Comparison of ENCODE assay signal across 7 mouse cellular contexts in genomic region chr10:102449449-102449848, GRCm38 (mm10). TPM values are rescaled to one million over a fixed set of nuclear protein-coding genes. Genes with fewer than 3 reads are reported as not detected.
DNase-seq lines count a peak whose midpoint lies in the region; ATAC-seq and TF ChIP-seq lines count a peak whose summit lies in the region.

No protein-coding gene starts in this region.

- no peak overlapping the region for H3K4me2 ChIP-seq in kidney, embryonic 16.5 days (replicated peaks; ENCODE audit: low read depth, low read length)
- H3K4me2 ChIP-seq in heart, embryonic 15.5 days: 0 out of 2 replicates have a peak overlapping the region, but pooled peaks have one; percentile 21
- no peak overlapping the region for H3K4me2 ChIP-seq in limb, embryonic 14.5 days (replicated peaks; ENCODE audit: low read depth, low read length, severe bottlenecking)

- no peaks in the 10 kb centered on the region for H3K9me3 ChIP-seq in kidney, embryonic 16.5 days (ENCODE audit: low read length)
- no peaks in the 10 kb centered on the region for H3K9me3 ChIP-seq in MEL (replicated peaks; ENCODE audit: insufficient read depth, low read length)
- H3K9me3 ChIP-seq in heart, embryonic 15.5 days (replicated peaks): no peaks in the 10 kb centered on the region
- no peaks in the 10 kb centered on the region for H3K9me3 ChIP-seq in limb, embryonic 14.5 days (ENCODE audit: control insufficient read depth, low read length)

- no peak overlapping the region for H3K27ac ChIP-seq in kidney, adult 2 months (ENCODE audit: insufficient read depth, low read depth, low read length)
- no peak overlapping the region for H3K27ac ChIP-seq in kidney, embryonic 16.5 days (ENCODE audit: low read length)
- H3K27ac ChIP-seq in MEL (ENCODE audit: control insufficient read depth, low read depth, low read length): no peak overlapping the region
- H3K27ac ChIP-seq in heart, embryonic 15.5 days: no peak overlapping the region
- H3K27ac ChIP-seq in limb, embryonic 14.5 days (replicated peaks; ENCODE audit: low read depth, low read length): no peak overlapping the region

- no peak overlapping the region for H3K4me3 ChIP-seq in kidney, adult 2 months (ENCODE audit: insufficient read depth, low read depth, low read length)
- H3K4me3 ChIP-seq in kidney, embryonic 16.5 days (ENCODE audit: low read length): no peak overlapping the region
- no peak overlapping the region for H3K4me3 ChIP-seq in MEL (ENCODE audit: control insufficient read depth in 1 of 2, insufficient read depth in 1 of 2, low read depth in 2 of 2, low read length in 2 of 2)
- H3K4me3 ChIP-seq in heart, embryonic 15.5 days: no peak overlapping the region
- H3K4me3 ChIP-seq in limb, embryonic 14.5 days (replicated peaks; ENCODE audit: low read length): no peak overlapping the region

- no peaks in the 10 kb centered on the region for H3K79me2 ChIP-seq in MEL (ENCODE audit: control insufficient read depth, insufficient read depth, low read length, poor library complexity)

- no peak for TF ChIP-seq EP300 in MEL (IDR thresholded peaks at IDR 0.05; ENCODE audit: low read depth in 1 of 2, low read length in 2 of 2)

- TF ChIP-seq POLR2A in kidney, adult 2 months (IDR thresholded peaks at IDR 0.05; ENCODE audit: low read depth, low read length): no peak
- no peak for TF ChIP-seq POLR2A in MEL (IDR thresholded peaks at IDR 0.05; ENCODE audit: control insufficient read depth in 1 of 2, insufficient read depth in 1 of 2, low read depth in 1 of 2, low read length in 2 of 2, poor library complexity in 1 of 2)
- no peak for TF ChIP-seq POLR2A in limb, embryonic 14.5 days (IDR thresholded peaks at IDR 0.05; ENCODE audit: borderline replicate concordance, extremely low read depth, insufficient read depth, insufficient read length)

- no peak overlapping the region for H3K9ac ChIP-seq in kidney, embryonic 16.5 days (replicated peaks; ENCODE audit: low read length)
- H3K9ac ChIP-seq in MEL (ENCODE audit: control insufficient read depth, low read depth, low read length, poor library complexity, severe bottlenecking): no peak overlapping the region
- H3K9ac ChIP-seq in heart, embryonic 15.5 days: no peak overlapping the region
- H3K9ac ChIP-seq in limb, embryonic 14.5 days (ENCODE audit: low read depth, low read length, severe bottlenecking): no peak overlapping the region

- peak; percentile 81 for TF ChIP-seq RAD21 in MEL (IDR thresholded peaks at IDR 0.05; ENCODE audit: low read depth, low read length)

- no peak for ATAC-seq in kidney, embryonic 16.5 days (ENCODE audit: low FRiP score, low TSS enrichment)
- ATAC-seq in heart, embryonic 15.5 days (replicated peaks; ENCODE audit: insufficient number of reproducible peaks, insufficient read depth, low FRiP score, low read depth): no peak
- no peak for ATAC-seq in limb, embryonic 14.5 days (ENCODE audit: low FRiP score, low read depth)

- H3K4me1 ChIP-seq in kidney, adult 2 months (ENCODE audit: control insufficient read depth, insufficient read depth, low read length): no peaks in the 10 kb centered on the region
- H3K4me1 ChIP-seq in kidney, embryonic 16.5 days (ENCODE audit: insufficient read depth, low read length): no peaks in the 10 kb centered on the region
- no peaks in the 10 kb centered on the region for H3K4me1 ChIP-seq in MEL (ENCODE audit: control insufficient read depth in 1 of 2, insufficient read depth in 2 of 2, low read length in 2 of 2)
- no peaks in the 10 kb centered on the region for H3K4me1 ChIP-seq in heart, embryonic 15.5 days (replicated peaks)
- no peaks in the 10 kb centered on the region for H3K4me1 ChIP-seq in limb, embryonic 14.5 days (ENCODE audit: control insufficient read depth, insufficient read depth, low read length)

- peak; percentile 57 for DNase-seq in kidney, adult 2 months
- peak; percentile 64 for DNase-seq in MEL (ENCODE audit: low read depth, low spot score)
- peak; percentile 3 for DNase-seq in cerebellum, adult 11 months
- DNase-seq in limb, embryonic 14.5 days (ENCODE audit: low spot score): peak; percentile 70
- DNase-seq in splenic B cell, adult 2 months (ENCODE audit: low read depth, low spot score): peak; percentile 42

- TF ChIP-seq CTCF in kidney, adult 2 months (conservative IDR thresholded peaks at IDR 0.05; ENCODE audit: insufficient read depth, insufficient read length, low read depth, low read length): no peak
- peak in 2 of 3 experiments; percentile 51 to 77; a peak in 4 of 6 replicates for TF ChIP-seq CTCF in MEL (IDR thresholded peaks at IDR 0.05 in 2 of 3, conservative IDR thresholded peaks at IDR 0.05 in 1 of 3; ENCODE audit: control insufficient read depth in 1 of 3, insufficient read depth in 1 of 3, low read depth in 2 of 3, low read length in 3 of 3, poor library complexity in 1 of 3, severe bottlenecking in 1 of 3)

- H3K36me3 ChIP-seq in kidney, adult 2 months (ENCODE audit: control insufficient read depth, insufficient read depth, low read length): no peaks in the 10 kb centered on the region
- H3K36me3 ChIP-seq in kidney, embryonic 16.5 days (ENCODE audit: insufficient read depth, low read length): no peaks in the 10 kb centered on the region
- H3K36me3 ChIP-seq in MEL (ENCODE audit: control insufficient read depth in 1 of 2, insufficient read depth in 2 of 2, low read length in 2 of 2): no peaks in the 10 kb centered on the region
- H3K36me3 ChIP-seq in heart, embryonic 15.5 days: no peaks in the 10 kb centered on the region
- no peaks in the 10 kb centered on the region for H3K36me3 ChIP-seq in limb, embryonic 14.5 days (ENCODE audit: control insufficient read depth, insufficient read depth, low read length)
- H3K36me3 ChIP-seq in splenic B cell, adult 2 months (ENCODE audit: control insufficient read depth, insufficient read depth, low read length, poor library complexity, severe bottlenecking): no peaks in the 10 kb centered on the region

- 4% methylated on average over 7 of the region's 7 CpGs for WGBS in kidney, adult 2 months
- WGBS in kidney, embryonic 16.5 days: 5% methylated on average over 7 of the region's 7 CpGs
- WGBS in heart, embryonic 15.5 days: 4% methylated on average over 7 of the region's 7 CpGs
- WGBS in limb, embryonic 14.5 days: 5% methylated on average over 7 of the region's 7 CpGs

- no peaks in the 10 kb centered on the region for H3K27me3 ChIP-seq in kidney, adult 2 months (replicated peaks; ENCODE audit: control insufficient read depth, insufficient read depth, low read length)
- no peaks in the 10 kb centered on the region for H3K27me3 ChIP-seq in kidney, embryonic 16.5 days (ENCODE audit: insufficient read depth, low read length)
- H3K27me3 ChIP-seq in MEL (ENCODE audit: control insufficient read depth in 1 of 2, insufficient read depth in 2 of 2, low read length in 2 of 2): no peaks in the 10 kb centered on the region
- no peaks in the 10 kb centered on the region for H3K27me3 ChIP-seq in heart, embryonic 15.5 days
- H3K27me3 ChIP-seq in limb, embryonic 14.5 days (ENCODE audit: control insufficient read depth, insufficient read depth, low read length): no peaks in the 10 kb centered on the region
- H3K27me3 ChIP-seq in splenic B cell, adult 2 months (ENCODE audit: control insufficient read depth, insufficient read depth, low read length, poor library complexity, severe bottlenecking): no peaks in the 10 kb centered on the region

TF ChIP-seq in MEL, 35 proteins besides CTCF, POLR2A, EP300 and RAD21 (continues in another document):
- no peak for TF ChIP-seq NRF1 (IDR thresholded peaks at IDR 0.05; ENCODE audit: insufficient read depth, low read depth, low read length, poor library complexity, severe bottlenecking)
- no peak for TF ChIP-seq TCF12 (IDR thresholded peaks at IDR 0.05; ENCODE audit: low read depth, low read length)
- no peak for TF ChIP-seq ZMIZ1 (IDR thresholded peaks at IDR 0.05; ENCODE audit: low read depth, low read length)
- no peak for TF ChIP-seq USF1 (IDR thresholded peaks at IDR 0.05; ENCODE audit: low read depth, low read length)
- TF ChIP-seq SIN3A (IDR thresholded peaks at IDR 0.05; ENCODE audit: low read length): no peak
- no peak for TF ChIP-seq NELFE (IDR thresholded peaks at IDR 0.05; ENCODE audit: low read depth, low read length)
- no peak for TF ChIP-seq KAT2A (conservative IDR thresholded peaks at IDR 0.05; ENCODE audit: low read depth, low read length)
- TF ChIP-seq UBTF (IDR thresholded peaks at IDR 0.05; ENCODE audit: borderline replicate concordance, insufficient read depth, low read depth, low read length): no peak
- TF ChIP-seq ELF1 (IDR thresholded peaks at IDR 0.05; ENCODE audit: low read depth, low read length): no peak
- TF ChIP-seq TBP (IDR thresholded peaks at IDR 0.05; ENCODE audit: low read depth, low read length): no peak
- no peak for TF ChIP-seq MYB (IDR thresholded peaks at IDR 0.05; ENCODE audit: low read depth, low read length)
- 0 out of 2 replicates have a peak, but pooled peaks have one; percentile 3 for TF ChIP-seq GATA1 (IDR thresholded peaks at IDR 0.05; ENCODE audit: low read depth, low read length)
- TF ChIP-seq E2F4 (IDR thresholded peaks at IDR 0.05; ENCODE audit: borderline replicate concordance, low read depth, low read length): no peak
- no peak for TF ChIP-seq CHD1 (IDR thresholded peaks at IDR 0.05; ENCODE audit: low read depth, low read length)
- TF ChIP-seq RCOR1 (IDR thresholded peaks at IDR 0.05; ENCODE audit: low read depth, low read length): peak; percentile 87
- no peak for TF ChIP-seq MAX (IDR thresholded peaks at IDR 0.05; ENCODE audit: low read length)
- no peak for TF ChIP-seq MAFK (IDR thresholded peaks at IDR 0.05; ENCODE audit: borderline replicate concordance, low read depth, low read length)
- no peak for TF ChIP-seq POLR2AphosphoS2 (IDR thresholded peaks at IDR 0.05; ENCODE audit: low read length)
- no peak for TF ChIP-seq USF2 (IDR thresholded peaks at IDR 0.05; ENCODE audit: borderline replicate concordance in 1 of 2, insufficient read depth in 1 of 2, low read depth in 1 of 2, low read length in 2 of 2)
- no peak for TF ChIP-seq JUND (IDR thresholded peaks at IDR 0.05; ENCODE audit: low read depth, low read length)
- TF ChIP-seq CHD2 (IDR thresholded peaks at IDR 0.05; ENCODE audit: low read length): no peak
- TF ChIP-seq ZNF384 (IDR thresholded peaks at IDR 0.05; ENCODE audit: low read depth, low read length): peak; percentile 92

RNA-seq across cellular contexts. Expression of gene Nts, which starts 40.8 kb away (rescaled TPM):
- polyA plus RNA-seq in kidney, adult 2 months (2012; rRNA removed): 0.11 TPM in 1 of 2 replicates, not detected in the other
- polyA plus RNA-seq in kidney, embryonic 16.5 days (2015; fragmentation: Nextera tagmentation; extraction: Ambion mirVana): 12.6 and 13.4 TPM in 2 replicates
- not detected in 2 replicates for total RNA-seq in MEL (2012; rRNA removed)
- not detected for polyA plus RNA-seq in MEL (2012; ENCODE audit: insufficient read depth in 1 of 2, insufficient read length in 2 of 2, low read depth in 1 of 2, low replicate concordance in 2 of 2, missing spikeins in 1 of 2)
- polyA plus RNA-seq in heart, embryonic 15.5 days (2015; fragmentation: Nextera tagmentation; extraction: Ambion mirVana): 8.6 and 12.2 TPM in 2 replicates
- polyA plus RNA-seq in limb, embryonic 14.5 days (2012; rRNA removed): 0.65 and 0.72 TPM in 2 replicates
- polyA plus RNA-seq in limb, embryonic 14.5 days (2014; fragmentation: Nextera tagmentation; extraction: Ambion mirVana): 0.44 and 0.69 TPM in 2 replicates

Comparison
In these comparisons a context has a peak if more than half of its experiments do, and no peak if none do; other contexts are left out.
1. DNase-seq: peak in every context shown above with its lines; median percentile 70 in limb, embryonic 14.5 days; 64 in MEL; 57 in kidney, adult 2 months; 42 in splenic B cell, adult 2 months; 3 in cerebellum, adult 11 months.